Mouse (Mus musculus): ENCODE measurements around the gene Ostf1.

GRCm38 (mm10) chr19:18589276-18589675, 42.3 kb downstream of the Ostf1 start:
- TF ChIP-seq CTCF (IDR thresholded peaks at IDR 0.05; ENCODE audit: control insufficient read depth, insufficient read depth, insufficient replicate concordance, low read depth, low read length) (no peak), POLR2A (IDR thresholded peaks at IDR 0.05; ENCODE audit: control insufficient read depth, low read depth, low read length) (no peak)

Data from testis, adult 2 months (tissue).